Mouse (Mus musculus): Measurements from ENCODE around the gene Col28a1. TPM values are rescaled to one million over a fixed set of nuclear protein-coding genes. Genes with fewer than 3 reads are reported as not detected.

The Col28a1 gene
- polyA plus RNA-seq, 1 experiment from 2014 or later, result 1.1 TPM

DNA sequence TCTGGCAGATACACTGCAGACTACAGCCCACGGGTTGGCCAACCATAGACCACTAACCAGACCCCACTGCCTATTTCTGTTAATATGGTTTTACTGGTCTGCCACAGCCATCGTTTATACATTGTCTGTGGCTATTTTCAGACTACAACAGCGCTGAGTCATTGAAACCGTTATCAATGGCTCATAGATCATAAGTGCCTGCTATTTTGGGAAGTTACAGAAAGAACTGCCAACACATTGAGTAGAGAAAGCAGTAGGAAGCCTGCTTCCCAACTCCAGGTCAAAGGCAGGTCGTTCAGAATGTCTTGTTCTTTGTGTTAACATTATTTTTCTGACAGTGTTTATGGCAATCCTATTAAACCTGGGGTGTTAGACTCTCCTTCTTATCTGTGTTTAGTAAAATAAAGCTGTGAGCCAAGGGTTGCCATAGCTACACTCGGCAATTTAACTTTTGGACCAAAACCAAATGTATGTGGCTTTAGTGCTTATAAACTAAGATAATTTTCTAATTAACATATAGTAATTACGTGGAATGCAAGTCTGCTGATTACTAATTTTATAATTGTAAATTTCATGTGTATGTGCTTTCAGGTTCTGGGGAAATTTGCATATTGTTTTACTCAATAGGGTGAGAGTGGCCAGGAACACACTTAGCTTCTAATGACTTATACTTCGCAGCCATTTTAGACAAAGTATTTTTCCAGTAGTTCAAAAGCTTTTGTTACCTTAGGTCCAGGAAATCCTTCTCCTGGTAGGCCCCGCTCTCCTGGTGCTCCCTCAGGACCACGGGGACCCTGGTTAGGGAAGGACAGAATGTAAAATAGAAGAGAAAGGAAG is 86.3 kb downstream of the Col28a1 start:
- Histone ChIP-seq H3K4me1 (replicated peaks) (no peaks in the 10 kb centered on the region), H3K4me3 (no peak overlapping the region), H3K4me2 (no peak overlapping the region), H3K9ac (no peak overlapping the region), H3K36me3 (no peaks in the 10 kb centered on the region), H3K27me3 (no peaks in the 10 kb centered on the region), H3K9me3 (no peaks in the 10 kb centered on the region), H3K27ac (no peak overlapping the region)
- ATAC-seq (ENCODE audit: low FRiP score), result no peak
- 80% methylated on average over 10 of the region's 10 CpGs for WGBS

- Histone ChIP-seq H3K27ac (no peak overlapping the region), H3K9me3 (no peaks in the 10 kb centered on the region), H3K9ac (no peak overlapping the region), H3K4me3 (no peak overlapping the region), H3K4me1 (replicated peaks) (no peaks in the 10 kb centered on the region), H3K4me2 (no peak overlapping the region), H3K36me3 (no peaks in the 10 kb centered on the region), H3K27me3 (no peaks in the 10 kb centered on the region)
- no peak for ATAC-seq (ENCODE audit: low FRiP score)
Measured at GRCm38 (mm10) chr6:8101224-8101623, 91.2 kb downstream of the Col28a1 start.

DNA sequence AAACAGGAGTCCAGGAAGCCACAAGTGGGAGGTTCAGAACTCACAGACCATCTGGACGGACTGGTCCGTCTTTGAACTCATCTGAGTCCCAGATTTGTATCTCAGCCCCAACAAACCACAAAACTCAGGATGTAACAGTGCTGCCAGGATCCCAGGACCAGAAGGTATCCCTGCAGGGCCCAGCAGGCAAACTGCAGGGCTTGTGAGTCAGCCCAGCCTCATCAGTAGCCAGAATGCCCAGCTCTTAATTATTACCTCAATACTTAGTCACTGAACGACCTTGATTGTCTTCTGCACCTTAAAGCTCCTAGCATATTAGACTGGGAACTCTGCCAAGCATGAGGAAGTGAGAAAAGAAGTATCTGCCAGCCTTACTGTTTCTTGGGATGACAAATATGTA is 96.6 kb downstream of the Col28a1 start:
- H3K4me2 ChIP-seq, result no peak overlapping the region
- no peak for ATAC-seq (ENCODE audit: low FRiP score)
- WGBS, result 69% methylated on average over 3 of the region's 3 CpGs

GRCm38 (mm10) chr6:8094160-8094953 is 98.1 kb downstream of the Col28a1 start:
- H3K9me3 ChIP-seq, result no peaks in the 10 kb centered on the region

More for the DNA sequence above, 96.6 kb downstream of the Col28a1 start:
- Histone ChIP-seq H3K36me3 (no peaks in the 10 kb centered on the region), H3K27ac (no peak overlapping the region), H3K9ac (no peak overlapping the region), H3K9me3 (no peaks in the 10 kb centered on the region), H3K27me3 (no peaks in the 10 kb centered on the region), H3K4me1 (replicated peaks) (0 out of 2 replicates have a peak, but pooled peaks cover 6% of the 10 kb centered on the region), H3K4me3 (no peak overlapping the region)

DNA sequence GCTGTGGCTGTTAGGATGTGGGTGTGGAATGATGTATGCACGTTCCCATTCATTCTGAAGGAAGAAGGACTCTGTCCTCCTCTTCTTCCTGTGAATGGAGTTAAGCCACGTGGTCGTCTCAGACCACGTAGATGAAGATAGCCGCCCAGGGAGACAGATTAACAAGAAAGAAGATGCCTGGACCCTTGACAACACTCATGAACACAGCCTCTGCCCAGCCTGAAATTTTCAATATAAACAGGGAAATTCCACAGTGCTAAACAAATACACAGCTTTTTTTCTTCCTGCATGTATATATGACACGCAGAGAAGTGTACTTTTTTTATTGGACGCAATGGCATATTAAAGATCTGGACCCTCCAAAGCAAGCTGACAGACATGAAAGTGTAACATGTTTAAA is 98.9 kb downstream of the Col28a1 start:
- H3K27ac ChIP-seq, result no peak overlapping the region
- no peak for ATAC-seq (ENCODE audit: low FRiP score)
- no peaks in the 10 kb centered on the region for H3K27me3 ChIP-seq
- no peaks in the 10 kb centered on the region for H3K36me3 ChIP-seq
- H3K9me3 ChIP-seq, result no peaks in the 10 kb centered on the region
- no peak overlapping the region for H3K9ac ChIP-seq
- H3K4me1 ChIP-seq (replicated peaks), result 0 out of 2 replicates have a peak, but pooled peaks cover 6% of the 10 kb centered on the region
- no peak overlapping the region for H3K4me2 ChIP-seq
- no peak overlapping the region for H3K4me3 ChIP-seq
- 90% methylated on average over 7 of the region's 7 CpGs for WGBS

More at GRCm38 (mm10) chr6:8094160-8094953, 98.1 kb downstream of the Col28a1 start:
- Histone ChIP-seq H3K9ac (no peak overlapping the region), H3K27me3 (no peaks in the 10 kb centered on the region), H3K36me3 (no peaks in the 10 kb centered on the region), H3K4me3 (no peak overlapping the region), H3K4me2 (no peak overlapping the region), H3K27ac (no peak overlapping the region), H3K4me1 (replicated peaks) (0 out of 2 replicates have a peak, but pooled peaks cover 6% of the 10 kb centered on the region)
- no peak for ATAC-seq (ENCODE audit: low FRiP score)
- WGBS, result 70% methylated on average over 8 of the region's 8 CpGs

DNA sequence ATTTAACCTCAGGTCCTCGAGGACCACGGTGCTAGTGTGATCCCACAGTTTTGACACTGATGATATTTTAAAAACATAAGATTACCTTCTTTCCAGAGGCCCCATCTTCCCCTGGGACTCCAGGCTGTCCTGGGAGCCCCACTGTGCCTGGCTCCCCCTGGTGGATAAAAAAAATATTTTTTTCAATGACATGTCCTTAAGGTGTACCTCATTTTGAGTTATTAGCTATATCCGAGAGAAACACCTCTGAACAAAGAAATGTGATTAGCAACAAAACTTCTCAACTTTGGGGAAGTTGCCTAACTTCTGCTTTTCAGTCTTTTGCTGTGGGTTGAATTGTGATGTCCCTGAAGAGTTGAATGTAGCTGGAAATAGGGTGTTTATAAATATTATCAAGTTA is 105.6 kb downstream of the Col28a1 start:
- 58% methylated on average over 3 of the region's 3 CpGs for WGBS
- ATAC-seq (ENCODE audit: low FRiP score), result no peak
- H3K9ac ChIP-seq, result no peak overlapping the region
- no peak overlapping the region for H3K4me2 ChIP-seq
- H3K4me1 ChIP-seq (replicated peaks), result no peaks in the 10 kb centered on the region
- H3K27me3 ChIP-seq, result no peaks in the 10 kb centered on the region
- no peak overlapping the region for H3K27ac ChIP-seq
- H3K4me3 ChIP-seq, result no peak overlapping the region
- no peaks in the 10 kb centered on the region for H3K36me3 ChIP-seq
- no peaks in the 10 kb centered on the region for H3K9me3 ChIP-seq

DNA sequence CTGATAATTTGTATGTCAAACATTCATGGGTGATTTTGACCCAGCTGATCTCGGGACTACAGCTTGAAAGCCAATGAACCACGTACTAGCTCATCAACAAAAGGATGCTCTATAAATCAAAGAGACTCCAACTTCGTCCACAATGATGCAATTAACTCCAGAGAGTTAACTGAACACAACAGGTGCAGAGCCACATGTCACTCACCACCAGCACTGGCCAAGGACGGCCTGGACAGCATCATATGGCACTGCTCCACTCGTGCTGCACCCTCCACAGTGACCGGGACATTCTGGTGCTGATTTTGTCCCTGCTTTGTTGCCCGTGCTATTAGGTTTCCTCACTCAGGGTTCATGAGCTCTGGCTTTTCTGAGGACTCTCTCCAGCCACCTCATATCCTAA is 107.6 kb downstream of the Col28a1 start:
- Histone ChIP-seq H3K9ac (no peak overlapping the region), H3K4me1 (replicated peaks) (no peaks in the 10 kb centered on the region), H3K36me3 (no peaks in the 10 kb centered on the region), H3K27ac (no peak overlapping the region), H3K9me3 (no peaks in the 10 kb centered on the region), H3K4me3 (no peak overlapping the region), H3K4me2 (no peak overlapping the region), H3K27me3 (no peaks in the 10 kb centered on the region)
- 67% methylated on average over 7 of the region's 7 CpGs for WGBS
- no peak for ATAC-seq (ENCODE audit: low FRiP score)

GRCm38 (mm10) chr6:8083196-8083595 is 109.2 kb downstream of the Col28a1 start:
- no peaks in the 10 kb centered on the region for H3K4me1 ChIP-seq (replicated peaks)
- H3K36me3 ChIP-seq, result no peaks in the 10 kb centered on the region
- no peaks in the 10 kb centered on the region for H3K27me3 ChIP-seq
- 86% methylated on average over 2 of the region's 2 CpGs for WGBS
- H3K27ac ChIP-seq, result no peak overlapping the region
- H3K9ac ChIP-seq, result no peak overlapping the region
- H3K9me3 ChIP-seq, result no peaks in the 10 kb centered on the region
- ATAC-seq (ENCODE audit: low FRiP score), result no peak
- no peak overlapping the region for H3K4me3 ChIP-seq
- no peak overlapping the region for H3K4me2 ChIP-seq

- no peaks in the 10 kb centered on the region for H3K27me3 ChIP-seq
- no peaks in the 10 kb centered on the region for H3K4me1 ChIP-seq (replicated peaks)
- H3K4me2 ChIP-seq, result no peak overlapping the region
- no peak for ATAC-seq (ENCODE audit: low FRiP score)
- no peaks in the 10 kb centered on the region for H3K9me3 ChIP-seq
- WGBS, result 69% methylated on average over 5 of the region's 5 CpGs
- no peak overlapping the region for H3K9ac ChIP-seq
- H3K4me3 ChIP-seq, result no peak overlapping the region
- H3K27ac ChIP-seq, result no peak overlapping the region
- H3K36me3 ChIP-seq, result no peaks in the 10 kb centered on the region
Measured at GRCm38 (mm10) chr6:8077572-8078146, 114.8 kb downstream of the Col28a1 start.

- no peaks in the 10 kb centered on the region for H3K27me3 ChIP-seq
- no peak overlapping the region for H3K9ac ChIP-seq
- no peaks in the 10 kb centered on the region for H3K36me3 ChIP-seq
- no peak overlapping the region for H3K4me2 ChIP-seq
- H3K27ac ChIP-seq, result no peak overlapping the region
- H3K4me1 ChIP-seq (replicated peaks), result no peaks in the 10 kb centered on the region
- H3K4me3 ChIP-seq, result no peak overlapping the region
- WGBS, result 81% methylated on average over 2 of the region's 2 CpGs
- H3K9me3 ChIP-seq, result no peaks in the 10 kb centered on the region
- ATAC-seq (ENCODE audit: low FRiP score), result no peak
Measured at GRCm38 (mm10) chr6:8074914-8075313, 117.5 kb downstream of the Col28a1 start.

DNA sequence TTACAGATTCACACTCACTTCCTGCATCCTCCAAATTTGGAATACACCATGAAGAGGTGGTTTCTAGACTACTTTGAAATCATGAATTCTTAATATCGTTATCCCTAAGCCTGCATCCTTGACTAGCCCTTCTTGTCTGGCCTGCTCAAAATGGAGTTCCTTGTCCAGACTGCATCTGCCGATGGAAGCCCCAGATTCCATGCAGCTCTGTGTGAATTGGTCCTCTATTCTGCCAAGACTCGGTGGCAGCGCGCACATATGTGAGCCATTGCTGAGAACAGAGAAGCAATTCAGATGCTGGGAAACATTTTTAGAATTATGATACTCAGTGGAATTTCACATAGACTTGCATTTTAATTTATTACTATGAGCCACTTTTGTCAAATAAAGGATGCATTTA is 123.4 kb downstream of the Col28a1 start:
- ATAC-seq (ENCODE audit: low FRiP score), result no peak
- no peaks in the 10 kb centered on the region for H3K36me3 ChIP-seq
- no peak overlapping the region for H3K4me3 ChIP-seq
- H3K27ac ChIP-seq, result no peak overlapping the region
- no peak overlapping the region for H3K4me2 ChIP-seq
- H3K4me1 ChIP-seq (replicated peaks), result no peaks in the 10 kb centered on the region
- H3K9ac ChIP-seq, result no peak overlapping the region
- WGBS, result 85% methylated on average over 5 of the region's 5 CpGs
- H3K27me3 ChIP-seq, result no peaks in the 10 kb centered on the region
- H3K9me3 ChIP-seq, result no peaks in the 10 kb centered on the region

DNA sequence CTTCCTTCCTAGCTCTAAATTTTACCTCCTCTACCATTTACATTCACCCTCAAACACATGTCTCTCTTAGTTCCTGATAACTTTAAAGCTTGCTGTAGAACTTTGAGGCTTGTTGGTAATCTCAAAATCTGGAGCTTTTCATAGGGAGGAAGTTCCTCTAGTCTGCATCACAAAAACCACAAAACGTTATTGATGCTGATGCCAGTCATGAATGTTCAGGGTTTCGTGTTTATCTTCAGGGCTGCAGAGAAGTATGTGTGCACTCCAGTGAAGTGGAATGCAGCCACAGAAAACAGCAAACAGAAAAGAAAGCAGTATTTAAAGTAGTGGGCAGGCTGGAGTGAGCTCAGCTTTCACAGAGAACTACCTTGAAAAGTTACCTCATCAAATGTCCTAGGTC is 124.0 kb downstream of the Col28a1 start:
- H3K9ac ChIP-seq, result no peak overlapping the region
- no peak overlapping the region for H3K27ac ChIP-seq
- no peaks in the 10 kb centered on the region for H3K4me1 ChIP-seq (replicated peaks)
- no peak overlapping the region for H3K4me3 ChIP-seq
- no peak overlapping the region for H3K4me2 ChIP-seq
- no peaks in the 10 kb centered on the region for H3K9me3 ChIP-seq
- WGBS, result 75% methylated on average over 2 of the region's 2 CpGs
- ATAC-seq (ENCODE audit: low FRiP score), result no peak
- no peaks in the 10 kb centered on the region for H3K27me3 ChIP-seq
- H3K36me3 ChIP-seq, result no peaks in the 10 kb centered on the region
